ENCODE assay signal across 8 mouse cellular contexts in the genomic region with DNA sequence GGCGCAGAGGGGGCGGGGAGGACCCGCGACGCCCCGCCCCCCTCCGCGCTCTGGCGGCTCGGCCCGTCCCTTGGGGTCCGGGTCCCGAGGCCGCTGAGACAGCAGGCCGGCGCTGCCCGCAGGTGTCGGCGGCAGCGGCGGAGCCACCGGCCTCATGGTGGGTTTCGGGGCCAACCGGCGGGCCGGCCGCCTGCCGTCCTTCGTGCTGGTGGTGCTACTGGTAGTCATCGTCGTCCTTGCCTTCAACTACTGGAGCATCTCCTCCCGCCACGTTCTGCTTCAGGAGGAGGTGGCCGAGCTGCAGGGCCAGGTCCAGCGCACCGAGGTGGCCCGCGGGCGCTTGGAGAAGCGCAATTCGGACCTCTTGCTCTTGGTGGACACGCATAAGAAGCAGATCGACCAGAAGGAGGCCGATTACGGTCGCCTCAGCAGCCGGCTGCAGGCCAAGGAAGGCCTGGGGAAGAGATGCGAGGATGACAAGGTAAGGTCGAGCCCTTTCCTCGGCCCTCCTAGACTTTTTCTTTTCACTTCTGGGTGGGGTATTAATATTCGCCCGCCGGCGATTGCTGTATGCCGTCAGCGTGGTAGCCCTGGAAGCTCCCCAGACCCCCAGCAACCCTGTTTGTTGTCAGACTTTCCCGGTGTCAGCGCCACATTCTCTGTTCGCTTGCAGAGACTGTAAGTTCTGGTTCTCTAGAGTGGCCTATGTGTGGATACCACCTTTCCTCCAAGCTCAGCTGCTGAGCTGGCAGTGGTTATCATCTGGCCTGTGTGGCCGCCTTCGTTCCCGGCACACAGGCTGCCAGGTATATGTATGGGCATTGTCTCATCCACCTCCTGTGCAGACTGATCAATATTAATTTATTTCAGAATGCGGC. TPM values are rescaled to one million over a fixed set of nuclear protein-coding genes. Genes with fewer than 3 reads are reported as not detected.
A peak's percentile ranks its signal among the peaks of the same experiment; 100 is the strongest.
DNase-seq lines count a peak whose midpoint lies in the region; ATAC-seq and TF ChIP-seq lines count a peak whose summit lies in the region.

No protein-coding gene starts in this region.

- H3K27me3 ChIP-seq in lung, embryonic 14.5 days (ENCODE audit: insufficient read depth, low read length) = no peaks in the 10 kb centered on the region
- H3K27me3 ChIP-seq in Patski = no peaks in the 10 kb centered on the region
- H3K27me3 ChIP-seq in embryonic facial prominence, embryonic 11.5 days (ENCODE audit: control insufficient read depth, insufficient read depth, low read length) = no peaks in the 10 kb centered on the region
- no peaks in the 10 kb centered on the region for H3K27me3 ChIP-seq in heart, embryonic 16.5 days (ENCODE audit: control insufficient read depth, insufficient read depth, low read length)
- H3K27me3 ChIP-seq in midbrain, embryonic 14.5 days (ENCODE audit: control insufficient read depth, insufficient read depth, low read length) = peaks cover 48% of the 10 kb centered on the region

- DNase-seq in lung, embryonic 14.5 days = peak; percentile 62
- DNase-seq in lung, postnatal 4 days = no peak
- DNase-seq in Patski (ENCODE audit: low read depth, low spot score) = no peak
- no peak for DNase-seq in embryonic facial prominence, embryonic 11.5 days (ENCODE audit: low spot score)
- DNase-seq in left cerebral cortex, postnatal 14 days (ENCODE audit: low spot score in 2 of 2) = peak; percentile 9 to 33
- DNase-seq in midbrain, embryonic 14.5 days = peak; percentile 54
- no peak for DNase-seq in spleen, postnatal 36 days (ENCODE audit: low spot score in 2 of 2)

- intact Hi-C loops in left cerebral cortex, postnatal 14 days (cut with DNase I) = loop anchor here (5.0 kb wide), 1 partner anchor 90 kb away; a partner anchor contains a TSS

- POLR2A ChIA-PET in Patski (lab: Charles Lee) = no interaction called here

- CTCF ChIA-PET in Patski (lab: Charles Lee) = interaction anchor here (1.3 kb wide), 1 partner anchor 32 kb away, joined by 4 read pairs; no protein-coding TSS in a partner anchor

- peak overlapping the region; percentile 87 for H3K9ac ChIP-seq in lung, embryonic 14.5 days
- peak overlapping the region; percentile 83 for H3K9ac ChIP-seq in embryonic facial prominence, embryonic 11.5 days (replicated peaks; ENCODE audit: low read length)
- H3K9ac ChIP-seq in heart, embryonic 16.5 days (ENCODE audit: low read length) = peak overlapping the region; percentile 86
- peak overlapping the region; percentile 81 for H3K9ac ChIP-seq in midbrain, embryonic 14.5 days (replicated peaks; ENCODE audit: low read length)

- peak overlapping the region; percentile 89 for H3K4me2 ChIP-seq in lung, embryonic 14.5 days
- peak overlapping the region; percentile 83 for H3K4me2 ChIP-seq in embryonic facial prominence, embryonic 11.5 days (ENCODE audit: low read depth, low read length)
- peak overlapping the region; percentile 88 for H3K4me2 ChIP-seq in heart, embryonic 16.5 days (ENCODE audit: low read depth, low read length)
- peak overlapping the region; percentile 76 for H3K4me2 ChIP-seq in midbrain, embryonic 14.5 days (ENCODE audit: low read length)

- under 1% methylated on average over 63 of the region's 63 CpGs for WGBS in lung, embryonic 14.5 days
- 1% methylated on average over 62 of the region's 63 CpGs for WGBS in embryonic facial prominence, embryonic 11.5 days
- under 1% methylated on average over 60 of the region's 63 CpGs for WGBS in heart, embryonic 16.5 days
- WGBS in midbrain, embryonic 14.5 days = under 1% methylated on average over 60 of the region's 63 CpGs

- 0 out of 2 replicates have a peak, but pooled peaks have one; percentile 10 for TF ChIP-seq CTCF in lung, embryonic 14.5 days (IDR thresholded peaks at IDR 0.05; ENCODE audit: low read depth)
- no peak for TF ChIP-seq CTCF in Patski (IDR thresholded peaks at IDR 0.05)

- 0 out of 2 replicates have a peak, but pooled peaks cover 6% of the 10 kb centered on the region for H3K4me1 ChIP-seq in lung, embryonic 14.5 days (ENCODE audit: insufficient read depth)
- H3K4me1 ChIP-seq in embryonic facial prominence, embryonic 11.5 days (ENCODE audit: control insufficient read depth, insufficient read depth, low read length) = no peaks in the 10 kb centered on the region
- H3K4me1 ChIP-seq in heart, embryonic 16.5 days (ENCODE audit: control insufficient read depth, insufficient read depth, low read length) = peaks cover 9% of the 10 kb centered on the region
- peaks cover 12% of the 10 kb centered on the region for H3K4me1 ChIP-seq in midbrain, embryonic 14.5 days (ENCODE audit: control insufficient read depth, insufficient read depth, low read length)

- H3K27ac ChIP-seq in lung, embryonic 14.5 days (ENCODE audit: low read depth) = peak overlapping the region; percentile 73
- H3K27ac ChIP-seq in embryonic facial prominence, embryonic 11.5 days (replicated peaks; ENCODE audit: low read depth, low read length) = no peak overlapping the region
- peak overlapping the region; percentile 68 for H3K27ac ChIP-seq in heart, embryonic 16.5 days (ENCODE audit: low read length)
- H3K27ac ChIP-seq in midbrain, embryonic 14.5 days (replicated peaks; ENCODE audit: low read depth, low read length) = peak overlapping the region; percentile 80

- in situ Hi-C loops in Patski (cut with MboI; ENCODE audit: low pct_unique_long_range_greater_than_20kb) = no loop called here

- peak; percentile 21 for ATAC-seq in lung, embryonic 14.5 days (ENCODE audit: insufficient read depth)
- peak; percentile 62 for ATAC-seq in Patski
- ATAC-seq in embryonic facial prominence, embryonic 11.5 days (replicated peaks; ENCODE audit: insufficient number of reproducible peaks, low FRiP score, low TSS enrichment, low read depth) = peak; percentile 78; the same call in 1 of the 2 replicates
- ATAC-seq in heart, embryonic 16.5 days (replicated peaks; ENCODE audit: extremely low read depth, insufficient read depth, low FRiP score) = no peak
- ATAC-seq in midbrain, embryonic 14.5 days (ENCODE audit: low FRiP score, low TSS enrichment) = peak; percentile 26; the same call in 1 of the 2 replicates

- no peaks in the 10 kb centered on the region for H3K36me3 ChIP-seq in lung, embryonic 14.5 days (ENCODE audit: insufficient read depth)
- H3K36me3 ChIP-seq in embryonic facial prominence, embryonic 11.5 days (replicated peaks; ENCODE audit: control insufficient read depth, insufficient read depth, low read depth, low read length) = no peaks in the 10 kb centered on the region
- H3K36me3 ChIP-seq in heart, embryonic 16.5 days (ENCODE audit: control insufficient read depth, insufficient read depth) = no peaks in the 10 kb centered on the region
- H3K36me3 ChIP-seq in midbrain, embryonic 14.5 days (ENCODE audit: control insufficient read depth, insufficient read depth, low read length) = no peaks in the 10 kb centered on the region

- no peaks in the 10 kb centered on the region for H3K9me3 ChIP-seq in lung, embryonic 14.5 days (ENCODE audit: low read depth, low read length)
- no peaks in the 10 kb centered on the region for H3K9me3 ChIP-seq in embryonic facial prominence, embryonic 11.5 days (replicated peaks; ENCODE audit: control insufficient read depth, low read length)
- no peaks in the 10 kb centered on the region for H3K9me3 ChIP-seq in heart, embryonic 16.5 days (replicated peaks; ENCODE audit: control insufficient read depth, low read length)
- no peaks in the 10 kb centered on the region for H3K9me3 ChIP-seq in midbrain, embryonic 14.5 days (ENCODE audit: control insufficient read depth, low read length)

- H3K4me3 ChIP-seq in lung, embryonic 14.5 days (ENCODE audit: low read depth, low read length) = peak overlapping the region; percentile 84
- peak overlapping the region; percentile 83 for H3K4me3 ChIP-seq in embryonic facial prominence, embryonic 11.5 days (ENCODE audit: low read depth, low read length)
- H3K4me3 ChIP-seq in heart, embryonic 16.5 days (ENCODE audit: low read length) = peak overlapping the region; percentile 96
- H3K4me3 ChIP-seq in midbrain, embryonic 14.5 days (replicated peaks; ENCODE audit: low read depth, low read length) = peak overlapping the region; percentile 90

RNA-seq across cellular contexts. Expression of a gene that starts 0.5 kb away (rescaled TPM):
- 22.4 and 24.1 TPM in 2 replicates for polyA plus RNA-seq in lung, embryonic 14.5 days (2014; fragmentation: Nextera tagmentation; extraction: Ambion mirVana)
- 129 TPM for polyA plus RNA-seq in Patski (2021)
- 16.4 and 16.7 TPM in 2 replicates for polyA plus RNA-seq in embryonic facial prominence, embryonic 11.5 days (2014; fragmentation: Nextera tagmentation; extraction: Ambion mirVana)
- 9.2 and 9.9 TPM in 2 replicates for polyA plus RNA-seq in heart, embryonic 16.5 days (2015; fragmentation: Nextera tagmentation; extraction: Ambion mirVana)
- 100 to 1,000 TPM; 122 to 123 TPM for total RNA-seq in left cerebral cortex, postnatal 14 days (2021)
- 26.6 and 26.7 TPM in 2 replicates for polyA plus RNA-seq in midbrain, embryonic 14.5 days (2014; fragmentation: Nextera tagmentation; extraction: Ambion mirVana)

Comparison
In these comparisons a context has a peak if more than half of its experiments do, and no peak if none do; other contexts are left out.
1. DNase-seq: peak in lung, embryonic 14.5 days (single experiment), left cerebral cortex, postnatal 14 days (2 of 2) and midbrain, embryonic 14.5 days (single experiment); none in lung, postnatal 4 days (0 of 2), Patski (single experiment), embryonic facial prominence, embryonic 11.5 days (single experiment) and spleen, postnatal 36 days (0 of 2).
2. Peak in every context shown above with its lines, with median percentiles within 50 percentile points of each other: H3K4me2 ChIP-seq, H3K4me3 ChIP-seq and H3K9ac ChIP-seq.